Mouse (Mus musculus): Measurements from ENCODE around the gene Tmem182.

The Tmem182 gene

DNA sequence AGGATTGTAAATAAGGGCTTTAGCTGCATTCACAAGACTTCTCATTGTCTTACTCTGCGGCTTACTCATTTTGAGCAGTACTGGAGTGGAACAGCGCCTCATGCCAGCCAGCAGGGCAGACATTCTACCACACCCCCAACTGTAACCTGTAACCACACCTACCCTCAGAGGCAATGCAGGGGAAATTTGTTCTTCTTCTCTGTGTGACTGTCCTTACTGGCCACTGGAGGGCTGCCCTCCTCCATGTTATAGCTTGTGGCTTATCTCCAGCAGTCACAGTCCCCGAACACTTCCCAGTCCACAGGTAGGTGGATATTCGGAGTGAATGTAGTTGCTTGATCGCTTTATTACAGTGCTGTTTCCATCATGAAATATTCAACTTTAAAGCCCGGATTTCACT is 59.6 kb downstream of the Tmem182 start:
- DNase-seq (ENCODE audit: low read depth, low spot score): no peak

DNA sequence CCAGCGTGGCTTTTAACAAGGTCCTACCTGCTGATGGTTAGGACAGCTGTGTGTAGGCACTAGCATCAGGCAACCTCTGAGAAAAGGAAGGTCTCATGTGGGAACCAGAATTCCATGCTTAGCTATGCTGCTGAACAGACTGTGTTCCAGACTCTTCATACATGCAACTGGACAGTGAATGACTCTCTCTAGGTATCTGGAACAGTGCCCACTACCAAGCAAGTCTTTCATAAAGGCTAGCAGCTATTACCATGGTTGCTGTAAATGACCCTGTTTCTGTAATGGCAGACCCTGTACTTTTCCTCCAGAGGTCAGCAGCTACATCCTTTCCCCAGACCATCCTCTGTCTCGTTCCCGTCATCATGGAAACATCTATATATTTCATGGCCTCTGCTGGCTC is 61.7 kb downstream of the Tmem182 start:
- no peak for DNase-seq (ENCODE audit: low read depth, low spot score)

DNA sequence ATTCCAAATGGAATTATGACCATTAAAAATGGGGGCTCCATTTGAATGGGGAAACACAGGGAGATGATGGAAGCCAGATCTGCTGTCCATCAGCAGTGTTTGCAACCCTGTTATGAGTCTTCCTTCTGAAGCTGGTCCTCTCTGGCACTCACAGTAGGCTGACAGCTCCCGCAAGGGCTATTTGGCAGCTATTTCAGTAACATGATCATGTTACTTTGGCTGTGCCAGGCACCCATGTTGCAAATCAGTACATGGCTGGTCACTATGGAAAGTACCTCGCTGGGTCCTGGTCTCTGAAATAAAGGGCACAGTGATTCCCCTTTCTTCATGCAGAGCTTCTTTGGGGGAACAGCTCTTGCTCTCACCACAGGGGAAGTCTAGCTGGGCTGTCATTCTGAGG is 62.2 kb downstream of the Tmem182 start:
- no peak for DNase-seq (ENCODE audit: low read depth, low spot score)

DNA sequence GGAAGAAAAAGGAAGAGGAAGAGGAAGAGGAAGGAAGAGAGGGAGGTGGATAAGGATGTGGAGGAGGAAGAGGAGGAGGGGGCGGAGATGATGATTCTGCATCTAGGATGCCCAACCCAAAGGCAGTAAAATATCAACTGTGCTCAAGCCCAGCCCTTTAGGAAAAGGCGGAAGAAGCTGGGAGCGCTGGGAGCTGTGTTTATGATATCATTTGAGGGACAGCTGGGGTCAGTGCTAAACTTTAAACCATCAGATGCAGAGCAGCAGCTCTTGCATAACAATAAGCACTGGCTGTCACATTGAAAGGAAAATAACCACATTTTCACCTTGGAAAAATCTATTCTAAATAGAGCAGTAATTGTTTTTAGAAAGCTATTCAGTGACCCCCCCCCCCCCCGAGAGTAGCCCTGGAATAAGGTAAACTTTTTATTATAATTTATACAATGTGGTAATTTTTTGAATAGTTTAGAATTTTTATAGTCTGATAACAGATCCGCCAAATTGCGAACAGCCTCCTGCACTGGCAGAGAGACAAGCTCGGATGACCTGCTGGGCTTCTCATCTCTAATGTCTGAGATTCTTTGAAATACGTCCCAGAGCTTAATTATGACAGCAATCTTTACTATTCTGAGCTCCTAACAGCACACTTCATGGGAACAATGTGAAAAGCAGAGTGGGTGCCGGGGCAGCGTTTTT is 68.5 kb downstream of the Tmem182 start:
- no peak for DNase-seq (ENCODE audit: low read depth, low spot score)

DNA sequence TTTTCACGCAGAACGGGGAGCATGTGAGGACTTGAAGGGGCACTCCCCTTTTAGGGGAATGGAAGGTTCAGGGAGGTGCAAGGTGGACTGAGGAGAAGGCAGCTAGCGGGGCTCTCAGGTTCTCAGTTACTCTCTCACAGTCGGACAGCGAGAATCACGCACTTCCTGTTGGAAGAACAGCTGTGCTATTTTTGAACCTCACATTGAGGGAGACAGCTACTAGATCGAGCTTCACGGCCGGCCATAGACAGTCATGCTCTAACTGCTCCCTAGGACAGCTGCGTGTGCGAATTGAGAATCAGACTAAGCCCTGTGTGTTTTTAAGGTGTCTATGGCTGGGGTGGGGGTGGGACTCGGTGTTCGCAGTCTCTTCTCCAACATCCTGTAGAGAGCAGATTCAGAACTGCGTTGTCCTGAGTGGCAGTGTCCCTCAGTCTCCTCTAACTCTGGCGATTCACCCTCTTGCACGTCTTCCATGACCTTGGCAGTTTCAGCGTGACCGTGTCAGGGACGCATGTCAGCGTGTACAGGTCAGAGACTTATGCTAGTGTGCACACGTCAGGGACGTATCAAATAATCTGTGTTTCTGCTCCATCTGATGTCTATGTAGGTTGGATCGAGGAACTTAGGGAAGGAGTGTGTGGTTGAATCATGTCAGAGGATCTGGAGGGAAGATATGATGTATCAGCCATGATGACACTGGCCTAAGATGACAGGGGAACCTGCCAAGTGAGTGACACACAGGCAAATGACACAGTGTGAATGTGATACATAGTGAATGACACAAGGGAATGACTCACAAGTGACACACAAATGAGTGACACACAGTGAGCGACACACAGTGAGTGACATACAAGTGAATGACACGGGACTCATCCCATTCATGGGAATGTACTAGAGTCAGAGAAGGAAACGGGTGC is 69.3 kb downstream of the Tmem182 start:
- DNase-seq (ENCODE audit: low read depth, low spot score): no peak

DNA sequence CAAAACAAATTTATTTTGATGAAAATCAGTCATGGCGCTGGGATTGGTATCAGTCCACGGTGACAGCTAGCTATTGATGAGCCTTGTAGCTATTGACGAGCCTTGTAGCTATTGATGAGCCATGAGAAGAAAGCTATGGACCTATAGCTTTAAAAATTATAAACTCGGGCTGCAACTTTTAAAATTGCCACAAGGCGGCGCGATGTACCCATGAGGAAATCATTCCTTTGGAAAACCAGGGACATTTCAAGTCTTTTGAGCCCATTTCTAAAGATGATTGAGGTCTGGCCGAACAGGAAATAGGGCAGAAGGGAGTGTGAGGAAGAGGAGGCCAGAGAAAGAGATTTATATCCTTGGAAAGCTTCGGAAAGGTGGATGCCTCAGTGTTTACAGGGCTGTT is 73.7 kb downstream of the Tmem182 start:
- DNase-seq (ENCODE audit: low read depth, low spot score): peak; percentile 50

DNA sequence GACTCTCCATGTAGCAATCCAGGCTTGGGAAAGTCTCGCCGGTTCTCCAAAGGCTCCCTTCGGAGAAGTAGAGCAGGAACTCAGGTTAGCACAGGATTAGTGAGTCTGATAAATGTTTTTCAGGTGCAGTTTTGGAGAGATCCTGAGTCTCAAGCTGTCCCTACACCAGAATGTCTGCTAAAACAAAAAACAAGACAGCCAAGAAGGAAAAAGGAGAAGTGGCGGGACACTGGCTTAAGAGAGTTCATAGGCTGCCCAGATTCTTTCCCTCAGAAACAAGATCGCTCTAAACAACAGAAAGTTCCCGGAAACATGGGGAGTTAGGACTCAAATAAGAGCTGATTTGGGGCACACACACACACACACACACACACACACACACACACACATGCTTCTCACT is 74.1 kb downstream of the Tmem182 start:
- DNase-seq (ENCODE audit: low read depth, low spot score): no peak

DNA sequence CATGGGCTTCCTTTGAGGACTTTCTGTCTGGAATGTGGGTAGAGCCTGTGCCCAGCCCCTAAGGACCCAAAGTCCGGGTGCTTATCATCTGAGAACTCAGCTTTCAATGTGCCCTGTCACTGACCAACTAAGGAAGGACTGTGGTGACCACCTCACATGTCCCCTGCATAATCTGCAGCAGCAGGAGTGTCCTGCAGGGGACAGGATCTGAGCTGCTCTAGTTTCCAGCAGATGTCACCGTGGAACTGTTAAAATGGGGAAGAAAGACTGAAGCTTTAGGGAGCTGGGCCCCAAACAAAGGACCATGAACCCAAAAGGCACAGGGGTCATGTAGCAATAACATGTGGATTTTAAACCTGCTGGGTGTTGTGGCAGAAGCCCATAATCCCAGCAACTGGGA is 75.1 kb downstream of the Tmem182 start:
- no peak for DNase-seq (ENCODE audit: low read depth, low spot score)

DNA sequence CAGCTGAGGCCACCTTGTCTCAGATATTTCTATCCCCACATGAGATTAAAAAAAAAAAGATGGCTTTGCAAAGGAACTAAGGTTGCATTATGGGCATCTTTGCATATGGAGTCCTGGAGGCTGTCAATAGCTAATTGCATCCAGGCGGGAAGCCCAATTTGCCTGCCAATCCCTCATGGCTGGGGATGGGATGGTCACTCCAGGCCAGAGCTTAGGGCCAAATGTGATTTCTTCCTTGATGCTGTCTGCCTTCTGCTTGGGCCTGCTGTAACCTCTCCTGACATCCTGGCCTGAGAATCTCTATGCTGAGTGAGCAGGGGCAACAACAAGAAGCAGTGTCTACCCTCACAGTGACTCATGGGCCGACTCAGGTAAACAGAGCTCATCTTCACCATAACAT is 78.5 kb downstream of the Tmem182 start:
- DNase-seq (ENCODE audit: low read depth, low spot score): no peak

DNA sequence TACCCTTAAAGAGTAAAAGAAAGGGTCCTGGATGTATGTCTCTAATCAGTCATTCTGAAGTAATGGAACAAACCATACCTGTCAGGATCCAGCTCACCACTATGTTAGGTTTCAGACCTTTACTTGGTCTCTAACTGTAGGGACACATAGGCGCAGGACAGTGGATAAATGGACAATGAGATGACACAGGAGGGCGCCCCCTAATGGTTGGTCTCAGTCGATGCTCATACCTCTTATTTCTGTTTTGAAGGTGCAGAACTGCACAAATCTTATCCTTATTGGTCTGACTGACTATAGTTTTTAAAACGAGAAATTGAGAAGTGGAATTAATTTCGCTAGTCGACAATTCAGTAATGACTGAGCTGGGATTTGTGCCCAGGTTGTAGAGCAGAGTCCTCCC is 79.5 kb downstream of the Tmem182 start:
- no peak for DNase-seq (ENCODE audit: low read depth, low spot score)

DNA sequence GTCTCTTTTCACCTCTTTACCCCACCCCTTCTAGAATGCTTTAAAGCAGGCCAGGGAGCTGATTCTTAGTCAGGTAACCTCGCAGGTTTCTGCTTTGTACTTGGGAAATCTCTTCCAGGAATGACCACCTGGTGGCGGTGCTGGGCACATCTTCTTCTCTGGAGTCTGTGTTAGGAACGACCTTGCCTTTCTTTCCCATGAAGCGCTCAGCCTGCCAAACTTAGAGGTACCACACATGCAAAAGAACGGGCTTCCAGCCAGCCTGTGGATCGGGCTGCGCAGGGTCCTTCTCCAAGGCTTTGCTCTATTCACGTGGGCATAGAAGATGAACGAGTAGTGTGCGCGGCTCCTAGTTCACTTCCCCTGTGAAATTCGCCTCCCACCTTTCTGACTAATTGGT is 82.3 kb downstream of the Tmem182 start:
- DNase-seq (ENCODE audit: low read depth, low spot score): peak; percentile 59

DNA sequence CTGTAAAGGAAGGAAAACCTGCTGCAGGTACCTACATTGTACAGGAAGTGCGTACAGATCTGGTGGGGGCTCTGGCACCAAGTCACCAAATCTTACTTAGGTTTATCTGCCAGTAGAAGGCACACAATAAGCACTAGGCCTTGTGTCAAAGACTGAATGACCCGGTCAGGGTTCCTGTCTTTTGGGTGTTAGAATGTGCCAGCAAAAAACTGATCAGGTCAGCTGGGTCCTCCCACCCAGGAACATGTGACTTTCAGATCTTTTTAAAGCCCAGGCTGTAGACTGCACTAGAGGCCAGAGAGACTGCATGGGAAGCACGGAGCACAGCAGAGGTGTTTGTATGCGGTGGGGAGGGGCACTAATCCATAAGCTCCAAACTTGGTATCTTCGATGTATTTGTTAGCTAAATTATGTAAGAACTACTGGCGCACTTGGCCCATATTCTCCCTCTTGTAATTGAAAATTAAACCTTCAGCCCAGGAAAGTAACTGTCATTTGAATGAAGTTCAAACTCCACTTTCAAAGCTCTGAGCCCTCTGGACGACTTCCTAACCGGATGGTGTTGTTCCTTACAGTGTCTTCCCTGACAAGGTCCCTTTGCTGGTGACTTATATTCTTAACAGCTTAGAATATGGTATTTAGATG is 83.1 kb downstream of the Tmem182 start:
- DNase-seq (ENCODE audit: low read depth, low spot score): no peak

DNA sequence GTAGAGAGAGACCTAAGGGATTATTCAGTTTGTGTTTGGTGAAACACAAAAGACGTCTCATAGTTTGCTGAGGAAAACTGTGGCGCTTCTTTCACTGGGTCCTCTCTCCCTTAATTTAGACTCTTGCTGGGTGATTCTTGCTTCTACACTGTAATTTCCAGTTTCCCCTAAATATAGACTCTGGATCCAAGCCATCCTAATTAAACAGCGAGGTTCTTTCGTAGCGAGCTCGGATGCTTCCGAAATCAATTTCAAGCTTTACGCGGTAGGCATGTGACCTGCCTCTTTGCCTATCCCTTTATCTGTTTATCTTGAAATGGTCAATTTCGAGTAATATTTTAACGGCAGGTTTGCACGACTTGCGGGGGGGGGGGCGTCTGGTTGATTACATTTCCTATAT is 84.2 kb downstream of the Tmem182 start:
- no peak for DNase-seq (ENCODE audit: low read depth, low spot score)

DNA sequence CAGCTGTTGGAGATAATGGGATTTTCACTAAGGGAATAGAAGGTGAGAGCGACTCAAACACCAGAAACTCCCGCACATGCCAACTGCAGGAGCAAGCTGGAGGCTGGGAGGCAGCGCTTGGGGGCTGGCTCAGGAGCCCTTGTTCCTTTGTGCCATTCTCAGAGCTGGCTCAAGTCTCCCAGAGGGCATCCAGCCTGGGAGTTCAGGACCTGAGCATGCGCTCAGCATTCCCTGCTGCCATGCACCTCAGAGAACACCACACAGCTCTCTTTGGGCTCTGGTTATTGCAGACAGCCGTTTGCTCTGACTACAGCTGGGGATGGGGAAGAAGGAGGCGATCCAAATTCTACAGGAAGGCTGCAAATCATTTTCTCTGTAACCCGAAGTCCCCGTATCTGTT is 84.8 kb downstream of the Tmem182 start:
- no peak for DNase-seq (ENCODE audit: low read depth, low spot score)

DNA sequence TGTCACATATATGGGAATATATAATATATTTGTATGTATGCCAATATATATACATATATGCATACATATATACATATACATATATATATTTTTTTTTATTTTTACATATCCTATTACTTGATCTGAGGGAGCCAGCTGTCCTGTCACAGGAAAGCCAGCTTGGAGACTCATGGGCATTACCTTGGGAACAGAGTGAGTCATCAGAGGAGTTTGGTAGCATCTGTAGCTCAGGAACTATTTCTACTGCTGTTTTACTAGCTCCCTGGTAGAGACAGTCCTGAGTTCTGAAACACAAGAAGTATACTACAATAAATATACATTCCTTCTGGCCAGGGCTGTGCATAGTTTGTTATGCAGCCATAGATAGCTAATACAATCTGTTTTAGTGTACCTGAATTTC is 98.3 kb downstream of the Tmem182 start:
- DNase-seq (ENCODE audit: low read depth, low spot score): no peak
